ENCODE assay signal across 9 mouse cellular contexts in the genomic region with DNA sequence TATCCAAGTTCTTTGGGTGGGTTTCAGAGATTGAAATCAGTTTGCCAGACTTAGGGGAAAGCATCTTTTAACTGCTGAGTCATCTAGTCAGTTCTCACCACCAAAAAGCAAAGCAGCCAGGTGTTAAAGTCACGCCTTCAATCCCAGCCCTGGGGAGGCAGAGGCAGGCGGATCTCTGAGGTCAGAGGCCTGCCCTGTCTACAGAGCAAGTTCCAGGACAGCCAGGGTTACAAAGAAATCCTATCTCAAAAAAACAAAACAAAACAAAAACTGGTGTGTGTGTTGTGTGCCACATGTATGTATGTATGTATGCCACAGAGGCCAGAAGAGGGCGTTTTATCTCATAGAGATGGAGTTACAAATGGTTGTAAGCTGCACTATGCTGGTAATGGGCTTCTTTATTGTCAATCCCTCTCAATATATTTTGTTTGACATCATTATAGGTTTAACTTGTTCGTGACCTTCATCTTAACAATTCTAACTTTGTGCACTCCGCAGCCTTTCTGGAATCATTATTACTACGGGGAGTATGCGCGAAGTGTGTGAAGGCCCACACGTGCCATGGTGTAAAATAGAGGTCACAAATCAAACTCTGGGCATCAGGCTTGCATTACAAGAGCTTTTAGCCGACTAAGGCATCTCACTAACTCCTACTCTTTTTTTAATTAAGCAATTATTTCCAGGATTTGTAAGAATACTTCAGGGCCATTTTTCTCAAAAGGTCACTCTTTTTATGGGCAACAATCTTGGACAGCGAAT. TPM values are rescaled to one million over a fixed set of nuclear protein-coding genes. Genes with fewer than 3 reads are reported as not detected.
A peak's percentile ranks its signal among the peaks of the same experiment; 100 is the strongest.
DNase-seq lines count a peak whose midpoint lies in the region; ATAC-seq lines count a peak whose summit lies in the region.
"Had no signal": no experiment of that assay in that cellular context is flagged by ENCODE, and none has a peak within 500 bp of the region (broad histone marks: within the 10 kb centered on the region; RNA-seq: fewer than 3 reads in every experiment).

No protein-coding gene starts in this region.

- peaks cover 57% of the 10 kb centered on the region for H3K36me3 ChIP-seq in forebrain, embryonic 10.5 days (replicated peaks)
- H3K36me3 ChIP-seq in limb, embryonic 12.5 days = peaks cover 27% of the 10 kb centered on the region

- H3K4me1 ChIP-seq in forebrain, embryonic 10.5 days = peaks cover 14% of the 10 kb centered on the region
- H3K4me1 ChIP-seq in limb, embryonic 12.5 days (replicated peaks) = peaks cover 11% of the 10 kb centered on the region

- H3K9ac ChIP-seq in limb, embryonic 12.5 days (replicated peaks) = peak overlapping the region; percentile 31; the same call in 1 of the 2 replicates

- H3K27ac ChIP-seq in forebrain, embryonic 10.5 days = peak overlapping the region; percentile 84
- peak overlapping the region; percentile 50; the same call in 1 of the 2 replicates for H3K27ac ChIP-seq in limb, embryonic 12.5 days

- 53% methylated on average over 11 of the region's 11 CpGs for WGBS in forebrain, embryonic 10.5 days
- 54% methylated on average over 11 of the region's 11 CpGs for WGBS in limb, embryonic 12.5 days

- ATAC-seq in limb, embryonic 12.5 days (ENCODE audit: insufficient number of reproducible peaks, insufficient read depth, low FRiP score, low TSS enrichment, low read depth) = no peak

- no peaks in the 10 kb centered on the region for H3K27me3 ChIP-seq in forebrain, embryonic 10.5 days (ENCODE audit: poor library complexity, severe bottlenecking)
- no peaks in the 10 kb centered on the region for H3K27me3 ChIP-seq in limb, embryonic 12.5 days

- peak; percentile 1 to 6 for DNase-seq in left cerebral cortex, postnatal 14 days (ENCODE audit: low spot score in 2 of 2)
- DNase-seq in left cerebral cortex, adult 18-20 months (ENCODE audit: low spot score in 2 of 2) = no peak
- DNase-seq in T-cell, adult 2 months (ENCODE audit: low spot score) = peak; percentile 3
- no peak for DNase-seq in forebrain, embryonic 10.5 days (ENCODE audit: extremely low spot score, low spot score)
- DNase-seq in retina, embryonic 14.5 days (ENCODE audit: low spot score) = peak; percentile 32
- DNase-seq in left cerebral cortex, postnatal 25 days (ENCODE audit: low spot score in 2 of 2) = no peak
- DNase-seq in thymus, postnatal 10 days (ENCODE audit: low spot score in 2 of 2) = no peak

- H3K4me2 ChIP-seq in limb, embryonic 12.5 days = peak overlapping the region; percentile 67

- intact Hi-C loops in left cerebral cortex, postnatal 14 days (cut with DNase I) = no loop called here
- intact Hi-C loops in left cerebral cortex, postnatal 25 days (cut with DNase I) = loop anchor here (1.0 kb wide), 1 partner anchor 41 kb away; the partner anchor contains the start of gene Casp8ap2

- peak overlapping the region; percentile 97 for H3K4me3 ChIP-seq in forebrain, embryonic 10.5 days
- peak overlapping the region; percentile 96 for H3K4me3 ChIP-seq in limb, embryonic 12.5 days (replicated peaks)

- H3K9me3 ChIP-seq in forebrain, embryonic 10.5 days = no peaks in the 10 kb centered on the region
- no peaks in the 10 kb centered on the region for H3K9me3 ChIP-seq in limb, embryonic 12.5 days

RNA-seq across cellular contexts. Expression of gene Mdn1, which starts 0.6 kb away (rescaled TPM):
- 10 to 100 TPM; 22.2 to 28.0 TPM for total RNA-seq in left cerebral cortex, postnatal 14 days (2021)
- 10 to 100 TPM; 27.1 to 37.3 TPM for total RNA-seq in left cerebral cortex, adult 18-20 months (2021)
- polyA plus RNA-seq in forebrain, embryonic 10.5 days (2016; fragmentation: Nextera tagmentation; extraction: Ambion mirVana) = 20.4 and 21.9 TPM in 2 replicates
- polyA plus RNA-seq in limb, embryonic 12.5 days (2016; fragmentation: Nextera tagmentation; extraction: Ambion mirVana) = 19.1 and 21.8 TPM in 2 replicates
- total RNA-seq in left cerebral cortex, postnatal 25 days (2021) = 10 to 100 TPM; 29.9 to 34.0 TPM

RNA-seq across cellular contexts. Expression of gene Casp8ap2, which starts 41.1 kb away (rescaled TPM):
- 1 to 10 TPM; 8.4 to 8.6 TPM for total RNA-seq in left cerebral cortex, postnatal 14 days (2021)
- total RNA-seq in left cerebral cortex, adult 18-20 months (2021) = 1 to 10 TPM; 9.0 to 9.7 TPM
- 82.0 and 82.3 TPM in 2 replicates for polyA plus RNA-seq in forebrain, embryonic 10.5 days (2016; fragmentation: Nextera tagmentation; extraction: Ambion mirVana)
- 77.0 and 80.6 TPM in 2 replicates for polyA plus RNA-seq in limb, embryonic 12.5 days (2016; fragmentation: Nextera tagmentation; extraction: Ambion mirVana)
- 1 to 10 TPM; 9.5 to 9.7 TPM for total RNA-seq in left cerebral cortex, postnatal 25 days (2021)

RNA-seq across cellular contexts. Expression of gene Gja10, which starts 53.8 kb away (rescaled TPM):
- total RNA-seq in left cerebral cortex, postnatal 14 days (2021) = not detected
- not detected for total RNA-seq in left cerebral cortex, adult 18-20 months (2021)
- not detected in 2 replicates for polyA plus RNA-seq in forebrain, embryonic 10.5 days (2016; fragmentation: Nextera tagmentation; extraction: Ambion mirVana)
- polyA plus RNA-seq in limb, embryonic 12.5 days (2016; fragmentation: Nextera tagmentation; extraction: Ambion mirVana) = 0.11 TPM in 1 of 2 replicates, not detected in the other
- total RNA-seq in left cerebral cortex, postnatal 25 days (2021) = not detected
- total RNA-seq: heart, postnatal 36 days had no signal

Comparison
In these comparisons a context has a peak if more than half of its experiments do, and no peak if none do; other contexts are left out.
1. DNase-seq: peak in left cerebral cortex, postnatal 14 days (2 of 2), T-cell, adult 2 months (single experiment) and retina, embryonic 14.5 days (single experiment); none in left cerebral cortex, adult 18-20 months (0 of 2), forebrain, embryonic 10.5 days (single experiment), left cerebral cortex, postnatal 25 days (0 of 2) and thymus, postnatal 10 days (0 of 2).